Mouse (Mus musculus) cerebral cortex, adult 2 months (tissue): ENCODE data around the gene Sf3a3.

Experiments used
- WGBS: fragments of 180-500 bp; shearing (Covaris S2); methylation state at CpG from one replicate; pipeline ENCODE4 v1.1.7; 2018; 5-methylcytosine and 5-hydroxymethylcytosine counted together

Sf3a3 gene

GRCm38 (mm10) chr4:124781361-124781760 is 66.8 kb downstream of the Sf3a3 start:
- 78% methylated on average over 7 of the region's 7 CpGs for WGBS
